Mouse (Mus musculus) CH12.LX (cell line): ENCODE measurements around the gene Nup210l. TPM values are rescaled to one million over a fixed set of nuclear protein-coding genes. Genes with fewer than 3 reads are reported as not detected.

Source experiments
- DNase-seq: peaks from one replicate; pipeline ENCODE4 v3.0.0-alpha.2; 2013; ENCODE audit errors: extremely low read depth
- H3K27ac ChIP-seq: 2 replicates; pipeline ENCODE4 v1.5.1; 2012; ENCODE audit warnings: low read depth, mild to moderate bottlenecking, control low read depth, moderate library complexity; ENCODE audit not compliant: insufficient read depth
- H3K27me3 ChIP-seq: replicated peaks from 2 replicates; pipeline ENCODE3; 2012; ENCODE audit warnings: inconsistent platforms
- H3K36me3 ChIP-seq, 2 experiments: replicated peaks in 1 of 2; 2 replicates each; pipeline versions ENCODE3 to v1.6.1; 2012; ENCODE audit warnings: inconsistent platforms in 1 of 2, low read length in 1 of 2, mild to moderate bottlenecking in 1 of 2, mixed read lengths in 1 of 2, moderate library complexity in 1 of 2; ENCODE audit not compliant: control insufficient read depth in 1 of 2, insufficient read depth in 1 of 2
- H3K4me1 ChIP-seq, 2 experiments: 2 replicates each; pipeline ENCODE4 v1.6.1; 2012; ENCODE audit warnings: inconsistent platforms in 1 of 2, moderate library complexity in 1 of 2; ENCODE audit not compliant: insufficient read depth in 2 of 2, control insufficient read depth in 1 of 2
- H3K4me2 ChIP-seq: 2 replicates; pipeline ENCODE4 v1.6.1; 2012; ENCODE audit warnings: low read depth, mild to moderate bottlenecking, control low read depth; ENCODE audit not compliant: poor library complexity, insufficient read depth, severe bottlenecking
- H3K4me3 ChIP-seq, 3 experiments: fragments of 150-350 bp in 1 of 3; sonication (generic) in 1 of 3; replicated peaks in 1 of 3; 2 replicates each; pipeline versions ENCODE3 to v1.5.1; 2011 to 2012; ENCODE audit warnings: low read depth in 2 of 3, low read length in 2 of 3, mild to moderate bottlenecking in 2 of 3, moderate library complexity in 2 of 3, control low read depth in 1 of 3, improper control_type of control experiment in 1 of 3, inconsistent platforms in 1 of 3, mixed read lengths in 1 of 3; ENCODE audit not compliant: poor library complexity in 1 of 3
- H3K79me2 ChIP-seq: replicated peaks from 2 replicates; pipeline ENCODE4 v1.6.1; 2012; ENCODE audit warnings: mild to moderate bottlenecking, moderate library complexity; ENCODE audit not compliant: control insufficient read depth, poor library complexity, insufficient read depth, severe bottlenecking; ENCODE audit errors: extremely low read depth
- H3K9ac ChIP-seq: 2 replicates; pipeline ENCODE4 v1.6.1; 2012; ENCODE audit warnings: low read depth, mild to moderate bottlenecking, control low read depth, moderate library complexity; ENCODE audit not compliant: insufficient read depth
- H3K9me3 ChIP-seq: replicated peaks from 2 replicates; pipeline ENCODE3; 2012; ENCODE audit warnings: low read length, inconsistent platforms, mixed read lengths
- BHLHE40 ChIP-seq: IDR thresholded peaks from 2 replicates; pipeline ENCODE4 v1.6.1; 2011; ENCODE audit warnings: mild to moderate bottlenecking, low read depth, low read length, improper control_type of control experiment
- CHD1 ChIP-seq: IDR thresholded peaks from 2 replicates; pipeline ENCODE4 v1.6.1; 2012; ENCODE audit warnings: low read depth, low read length, improper control_type of control experiment, inconsistent platforms
- CHD2 ChIP-seq: IDR thresholded peaks from 2 replicates; pipeline ENCODE4 v1.6.1; 2011; ENCODE audit warnings: low read length, improper control_type of control experiment
- CTCF ChIP-seq, 2 experiments: IDR thresholded peaks in 1 of 2; conservative IDR thresholded peaks in 1 of 2; 2 replicates each; pipeline ENCODE4 v1.5.1; 2011 to 2012; ENCODE audit warnings: low read depth in 2 of 2, low read length in 2 of 2, improper control_type of control experiment in 1 of 2, inconsistent platforms in 1 of 2, mild to moderate bottlenecking in 1 of 2, moderate library complexity in 1 of 2
- ELF1 ChIP-seq: IDR thresholded peaks from 2 replicates; pipeline ENCODE4 v1.6.1; 2014; ENCODE audit warnings: low read depth, mild to moderate bottlenecking, inconsistent platforms, low read length, improper control_type of control experiment
- ETS1 ChIP-seq: conservative IDR thresholded peaks from 2 replicates; pipeline ENCODE4 v1.6.1; 2012; ENCODE audit warnings: low read depth, mild to moderate bottlenecking, inconsistent platforms, low read length, improper control_type of control experiment, moderate library complexity
- HCFC1 ChIP-seq: IDR thresholded peaks from 2 replicates; pipeline ENCODE4 v1.6.1; 2012; ENCODE audit warnings: low read depth, mild to moderate bottlenecking, inconsistent platforms, low read length, improper control_type of control experiment
- IRF4 ChIP-seq: IDR thresholded peaks from 2 replicates; pipeline ENCODE4 v1.6.1; 2014; ENCODE audit warnings: low read depth, mild to moderate bottlenecking, inconsistent platforms, low read length, improper control_type of control experiment
- JUN ChIP-seq: IDR thresholded peaks from 2 replicates; pipeline ENCODE4 v1.6.1; 2011; ENCODE audit warnings: low read depth, mild to moderate bottlenecking, low read length, improper control_type of control experiment, moderate library complexity; ENCODE audit not compliant: insufficient read depth
- JUND ChIP-seq: conservative IDR thresholded peaks from 2 replicates; pipeline ENCODE4 v1.6.1; 2011; ENCODE audit warnings: low read depth, low read length, improper control_type of control experiment
- KAT2A ChIP-seq: IDR thresholded peaks from 2 replicates; pipeline ENCODE4 v1.6.1; 2012; ENCODE audit warnings: low read length, improper control_type of control experiment, inconsistent platforms; ENCODE audit not compliant: insufficient replicate concordance
- MAFK ChIP-seq: IDR thresholded peaks from 2 replicates; pipeline ENCODE4 v1.6.1; 2011; ENCODE audit warnings: low read length, improper control_type of control experiment; ENCODE audit not compliant: insufficient replicate concordance
- MAZ ChIP-seq: IDR thresholded peaks from 2 replicates; pipeline ENCODE4 v1.6.1; 2012; ENCODE audit warnings: low read depth, mild to moderate bottlenecking, inconsistent platforms, low read length, improper control_type of control experiment, moderate library complexity
- MXI1 ChIP-seq: IDR thresholded peaks from 2 replicates; pipeline ENCODE4 v1.6.1; 2011; ENCODE audit warnings: mild to moderate bottlenecking, low read depth, low read length, improper control_type of control experiment
- MYC ChIP-seq: IDR thresholded peaks from 2 replicates; pipeline ENCODE4 v1.6.1; 2011; ENCODE audit warnings: low read depth, mild to moderate bottlenecking, improper control_type of control experiment, low read length
- POLR2A ChIP-seq: IDR thresholded peaks from 2 replicates; pipeline ENCODE4 v1.6.1; 2011; ENCODE audit warnings: low read depth, mild to moderate bottlenecking, improper control_type of control experiment, low read length
- POLR2AphosphoS2 ChIP-seq: IDR thresholded peaks from 2 replicates; pipeline ENCODE4 v1.6.1; 2011; ENCODE audit warnings: low read depth, low read length, improper control_type of control experiment
- RAD21 ChIP-seq: IDR thresholded peaks from 2 replicates; pipeline ENCODE4 v1.6.1; 2011; ENCODE audit warnings: low read depth, mild to moderate bottlenecking, low read length, improper control_type of control experiment, moderate library complexity
- RCOR1 ChIP-seq: conservative IDR thresholded peaks from 2 replicates; pipeline ENCODE4 v1.6.1; 2012; ENCODE audit warnings: low read depth, mild to moderate bottlenecking, inconsistent platforms, low read length, improper control_type of control experiment
- SIN3A ChIP-seq: IDR thresholded peaks from 2 replicates; pipeline ENCODE4 v1.6.1; 2012; ENCODE audit warnings: low read length, improper control_type of control experiment, inconsistent platforms
- SMC3 ChIP-seq: IDR thresholded peaks from 2 replicates; pipeline ENCODE4 v1.6.1; 2011; ENCODE audit warnings: low read depth, low read length, improper control_type of control experiment
- TBP ChIP-seq: conservative IDR thresholded peaks from 2 replicates; pipeline ENCODE4 v1.6.1; 2011; ENCODE audit warnings: low read depth, low read length, improper control_type of control experiment
- UBTF ChIP-seq: IDR thresholded peaks from 2 replicates; pipeline ENCODE4 v1.6.1; 2012; ENCODE audit warnings: low read depth, mild to moderate bottlenecking, inconsistent platforms, low read length, improper control_type of control experiment, moderate library complexity
- USF1 ChIP-seq: IDR thresholded peaks from 2 replicates; pipeline ENCODE4 v1.6.1; 2014; ENCODE audit warnings: low read depth, mild to moderate bottlenecking, inconsistent platforms, low read length, improper control_type of control experiment
- ZKSCAN1 ChIP-seq: IDR thresholded peaks from 2 replicates; pipeline ENCODE4 v1.6.1; 2012; ENCODE audit warnings: low read depth, inconsistent platforms, low read length, improper control_type of control experiment, borderline replicate concordance
- ZNF384 ChIP-seq: IDR thresholded peaks from 2 replicates; pipeline ENCODE4 v1.6.1; 2012; ENCODE audit warnings: low read depth, low read length, improper control_type of control experiment, inconsistent platforms
- dilution Hi-C: fragments of 300-500 bp; cut with MboI; formaldehyde crosslinking; loops from 2 replicates; pipeline ENCODE4 v1.14.3; 2020; ENCODE audit warnings: low sequenced_read_pairs; ENCODE audit not compliant: extremely low pct_unique_long_range_greater_than_20kb, extremely low pct_ligation_motif_present
- in situ Hi-C: fragments of 300-500 bp; cut with MboI; formaldehyde crosslinking; loops from 3 replicates; pipeline ENCODE4 v1.14.3; 2019; ENCODE audit warnings: low sequenced_read_pairs, low pct_ligation_motif_present, low pct_unique_long_range_greater_than_20kb, mixed read lengths
- polyA plus RNA-seq: library from polyadenylated mRNA; unstranded; fragments of >175 nt; gene quantifications from 2 replicates; pipeline ENCODE4 v1.2.1, GENCODE M21; 2012; ENCODE audit warnings: low read depth; ENCODE audit not compliant: insufficient read length
- total RNA-seq, 2 experiments: library from RNA; depleted of rRNA; stranded (reverse); fragments of 300-350 nt in 1 of 2; fragments of >200 nt in 1 of 2; gene quantifications; 2 replicates each; pipeline ENCODE4 v1.2.3; 2012 to 2014

Nup210l gene
- total and polyA plus RNA-seq, 3 experiments: 0.42 to 0.47 (median 0.43) TPM

- no peak for DNase-seq
- Histone ChIP-seq H3K9me3 (no peaks in the 10 kb centered on the region), H3K36me3 (peaks cover 73 to 95% of the 10 kb centered on the region in 2 experiments), H3K79me2 (peaks cover 41% of the 10 kb centered on the region), H3K4me2 (no peak overlapping the region), H3K27me3 (no peaks in the 10 kb centered on the region), H3K4me3 (no peak overlapping the region), H3K27ac (no peak overlapping the region), H3K9ac (no peak overlapping the region), H3K4me1 (peaks cover 11 to 39% of the 10 kb centered on the region in 2 experiments; a peak in 3 of 4 replicates)
- in situ Hi-C loops: no loop called here
- dilution Hi-C loops: no loop called here
- no peak for TF ChIP-seq JUND
- TF ChIP-seq CHD1: no peak
- TF ChIP-seq BHLHE40: no peak
- TF ChIP-seq JUN: no peak
- no peak for TF ChIP-seq CHD2
- no peak for TF ChIP-seq ETS1
- TF ChIP-seq ZNF384: no peak
- no peak for TF ChIP-seq MYC
- no peak for TF ChIP-seq KAT2A
- TF ChIP-seq POLR2A: no peak
- TF ChIP-seq ELF1: no peak
- TF ChIP-seq CTCF (conservative IDR thresholded peaks at IDR 0.05 in 1 of 2, IDR thresholded peaks at IDR 0.05 in 1 of 2; ENCODE audit: low read depth in 2 of 2, low read length in 2 of 2): no peak
- no peak for TF ChIP-seq IRF4
- TF ChIP-seq MAZ: no peak
- no peak for TF ChIP-seq USF1
- no peak for TF ChIP-seq RAD21
- TF ChIP-seq UBTF: no peak
- TF ChIP-seq SMC3: no peak
- no peak for TF ChIP-seq HCFC1
Measured at GRCm38 (mm10) chr3:90088617-90089016, 15.3 kb upstream of the Nup210l start.

- H3K9ac ChIP-seq: no peak overlapping the region
- TF ChIP-seq KAT2A (no peak), CHD2 (no peak), POLR2AphosphoS2 (no peak), POLR2A (no peak; the same call in 1 of the 2 replicates), JUND (no peak), SIN3A (no peak), RCOR1 (no peak), SMC3 (no peak), MAFK (no peak), TBP (no peak), USF1 (no peak), MXI1 (no peak), JUN (no peak), ETS1 (no peak), ZKSCAN1 (no peak)
- peaks cover 85 to 99% of the 10 kb centered on the region in 2 experiments for H3K36me3 ChIP-seq
- H3K27ac ChIP-seq: no peak overlapping the region
- peaks cover 18% of the 10 kb centered on the region for H3K79me2 ChIP-seq
- no peak overlapping the region for H3K4me3 ChIP-seq
- in situ Hi-C loops (no loop called here), dilution Hi-C loops (no loop called here)
- DNase-seq: no peak
- no peak overlapping the region for H3K4me2 ChIP-seq
- no peaks in the 10 kb centered on the region for H3K27me3 ChIP-seq
- no peaks in the 10 kb centered on the region for H3K9me3 ChIP-seq
- H3K4me1 ChIP-seq: peaks cover 0 to 37% of the 10 kb centered on the region in 2 experiments; a peak in 2 of 4 replicates
Measured at GRCm38 (mm10) chr3:90090892-90091291, 13.0 kb upstream of the Nup210l start.
